Mouse (Mus musculus) MEL (cell line): ENCODE results near the gene Armc7. TPM values are rescaled to one million over a fixed set of nuclear protein-coding genes. Genes with fewer than 3 reads are reported as not detected.

Experiments
- DNase-seq: peaks from one replicate; pipeline ENCODE4 v3.0.0; 2011; ENCODE audit warnings: low read depth, low spot score
- H3K27ac ChIP-seq: 2 replicates; pipeline ENCODE4 v1.5.1; 2012; ENCODE audit warnings: low read depth, mild to moderate bottlenecking, control low read depth, low read length, moderate library complexity; ENCODE audit not compliant: control insufficient read depth
- H3K27me3 ChIP-seq, 2 experiments: fragments of 150-350 bp in 1 of 2; sonication (generic) in 1 of 2; 2 replicates each; pipeline ENCODE4 v1.6.1; 2012; ENCODE audit warnings: low read length in 2 of 2, mild to moderate bottlenecking in 2 of 2, improper control_type of control experiment in 1 of 2, moderate library complexity in 1 of 2; ENCODE audit not compliant: insufficient read depth in 2 of 2, control insufficient read depth in 1 of 2
- H3K36me3 ChIP-seq, 2 experiments: 2 replicates each; pipeline ENCODE4 v1.6.1; 2012 to 2014; ENCODE audit warnings: low read length in 2 of 2, improper control_type of control experiment in 1 of 2, inconsistent platforms in 1 of 2, mild to moderate bottlenecking in 1 of 2; ENCODE audit not compliant: insufficient read depth in 2 of 2, control insufficient read depth in 1 of 2
- H3K4me1 ChIP-seq, 2 experiments: fragments of 150-350 bp in 1 of 2; sonication (generic) in 1 of 2; 2 replicates each; pipeline ENCODE4 v1.6.1; 2012; ENCODE audit warnings: low read length in 2 of 2, improper control_type of control experiment in 1 of 2, mild to moderate bottlenecking in 1 of 2; ENCODE audit not compliant: insufficient read depth in 2 of 2, control insufficient read depth in 1 of 2
- H3K4me3 ChIP-seq, 2 experiments: fragments of 150-350 bp in 1 of 2; sonication (generic) in 1 of 2; 2 replicates each; pipeline ENCODE4 v1.5.1; 2012; ENCODE audit warnings: low read depth in 2 of 2, low read length in 2 of 2, mild to moderate bottlenecking in 2 of 2, moderate library complexity in 2 of 2, control low read depth in 1 of 2, improper control_type of control experiment in 1 of 2; ENCODE audit not compliant: control insufficient read depth in 1 of 2, insufficient read depth in 1 of 2
- H3K79me2 ChIP-seq: 2 replicates; pipeline ENCODE4 v1.6.1; 2012; ENCODE audit warnings: mild to moderate bottlenecking, low read length, moderate library complexity; ENCODE audit not compliant: control insufficient read depth, poor library complexity, insufficient read depth
- H3K9ac ChIP-seq: 2 replicates; pipeline ENCODE4 v1.6.1; 2012; ENCODE audit warnings: low read depth, mild to moderate bottlenecking, control low read depth, low read length, moderate library complexity; ENCODE audit not compliant: control insufficient read depth, poor library complexity, severe bottlenecking
- H3K9me3 ChIP-seq: fragments of 150-350 bp; sonication (generic); replicated peaks from 2 replicates; pipeline ENCODE4 v1.6.1; 2012; ENCODE audit warnings: mild to moderate bottlenecking, low read length, improper control_type of control experiment, moderate library complexity; ENCODE audit not compliant: insufficient read depth
- EP300 ChIP-seq, 2 experiments: IDR thresholded peaks; 2 replicates each; pipeline ENCODE4 v1.6.1; 2011; ENCODE audit warnings: improper control_type of control experiment in 2 of 2, low read length in 2 of 2, low read depth in 1 of 2, mild to moderate bottlenecking in 1 of 2
- ETS1 ChIP-seq: IDR thresholded peaks from 2 replicates; pipeline ENCODE4 v1.6.1; 2012; ENCODE audit warnings: low read depth, mild to moderate bottlenecking, inconsistent platforms, low read length, improper control_type of control experiment, moderate library complexity
- GABPA ChIP-seq: IDR thresholded peaks from 2 replicates; pipeline ENCODE4 v1.6.1; 2012; ENCODE audit warnings: low read depth, mild to moderate bottlenecking, inconsistent platforms, low read length, improper control_type of control experiment, moderate library complexity
- GATA1 ChIP-seq: IDR thresholded peaks from 2 replicates; pipeline ENCODE4 v1.6.1; 2011; ENCODE audit warnings: low read depth, low read length, improper control_type of control experiment
- HCFC1 ChIP-seq: IDR thresholded peaks from 2 replicates; pipeline ENCODE4 v1.6.1; 2012; ENCODE audit warnings: low read depth, mild to moderate bottlenecking, inconsistent platforms, low read length, improper control_type of control experiment, moderate library complexity
- MAFK ChIP-seq: IDR thresholded peaks from 2 replicates; pipeline ENCODE4 v1.6.1; 2011; ENCODE audit warnings: low read depth, mild to moderate bottlenecking, low read length, improper control_type of control experiment, borderline replicate concordance
- MAX ChIP-seq: IDR thresholded peaks from 2 replicates; pipeline ENCODE4 v1.6.1; 2011; ENCODE audit warnings: low read length, improper control_type of control experiment
- MEF2A ChIP-seq: IDR thresholded peaks from 2 replicates; pipeline ENCODE4 v1.6.1; 2014; ENCODE audit warnings: low read depth, mild to moderate bottlenecking, inconsistent platforms, low read length, improper control_type of control experiment; ENCODE audit not compliant: poor library complexity, insufficient replicate concordance, severe bottlenecking; ENCODE audit errors: extremely low read depth
- MXI1 ChIP-seq: IDR thresholded peaks from 2 replicates; pipeline ENCODE4 v1.6.1; 2011; ENCODE audit warnings: mild to moderate bottlenecking, low read depth, low read length, improper control_type of control experiment
- MYB ChIP-seq: IDR thresholded peaks from 2 replicates; pipeline ENCODE4 v1.6.1; 2011; ENCODE audit warnings: mild to moderate bottlenecking, low read depth, low read length, improper control_type of control experiment
- MYC ChIP-seq: IDR thresholded peaks from 2 replicates; pipeline ENCODE4 v1.6.1; 2011; ENCODE audit warnings: low read depth, mild to moderate bottlenecking, low read length, improper control_type of control experiment, moderate library complexity
- NELFE ChIP-seq: IDR thresholded peaks from 2 replicates; pipeline ENCODE4 v1.6.1; 2011; ENCODE audit warnings: low read depth, low read length, improper control_type of control experiment
- NRF1 ChIP-seq: IDR thresholded peaks from 2 replicates; pipeline ENCODE4 v1.6.1; 2014; ENCODE audit warnings: low read depth, mild to moderate bottlenecking, inconsistent platforms, low read length, improper control_type of control experiment, moderate library complexity; ENCODE audit not compliant: poor library complexity, insufficient read depth, severe bottlenecking
- POLR2AphosphoS2 ChIP-seq: IDR thresholded peaks from 2 replicates; pipeline ENCODE4 v1.6.1; 2011; ENCODE audit warnings: low read length, improper control_type of control experiment
- POLR2AphosphoS5 ChIP-seq: IDR thresholded peaks from 2 replicates; pipeline ENCODE4 v1.6.1; 2012; ENCODE audit warnings: low read depth, borderline replicate concordance, mild to moderate bottlenecking, inconsistent platforms, low read length, moderate library complexity, mixed read lengths
- RCOR1 ChIP-seq: IDR thresholded peaks from 2 replicates; pipeline ENCODE4 v1.6.1; 2012; ENCODE audit warnings: low read depth, mild to moderate bottlenecking, inconsistent platforms, low read length, improper control_type of control experiment
- SIN3A ChIP-seq: IDR thresholded peaks from 2 replicates; pipeline ENCODE4 v1.6.1; 2012; ENCODE audit warnings: low read length, improper control_type of control experiment, inconsistent platforms
- SMC3 ChIP-seq: IDR thresholded peaks from 2 replicates; pipeline ENCODE4 v1.6.1; 2011; ENCODE audit warnings: low read depth, low read length, improper control_type of control experiment
- TBP ChIP-seq: IDR thresholded peaks from 2 replicates; pipeline ENCODE4 v1.8.0; 2011; ENCODE audit warnings: low read depth, low read length, improper control_type of control experiment
- UBTF ChIP-seq: IDR thresholded peaks from 2 replicates; pipeline ENCODE4 v1.6.1; 2012; ENCODE audit warnings: low read depth, mild to moderate bottlenecking, inconsistent platforms, low read length, improper control_type of control experiment, moderate library complexity, borderline replicate concordance; ENCODE audit not compliant: insufficient read depth
- USF1 ChIP-seq: IDR thresholded peaks from 2 replicates; pipeline ENCODE4 v1.6.1; 2014; ENCODE audit warnings: low read depth, mild to moderate bottlenecking, inconsistent platforms, low read length, improper control_type of control experiment, moderate library complexity
- ZKSCAN1 ChIP-seq: IDR thresholded peaks from 2 replicates; pipeline ENCODE4 v1.6.1; 2012; ENCODE audit warnings: low read depth, mild to moderate bottlenecking, inconsistent platforms, low read length, improper control_type of control experiment, moderate library complexity
- ZMIZ1 ChIP-seq: IDR thresholded peaks from 2 replicates; pipeline ENCODE4 v1.6.1; 2012; ENCODE audit warnings: low read depth, mild to moderate bottlenecking, inconsistent platforms, low read length, improper control_type of control experiment, moderate library complexity
- polyA plus RNA-seq, 2 experiments: library from polyadenylated mRNA; stranded (reverse) in 1 of 2; unstranded in 1 of 2; fragments of >175 nt in 1 of 2; fragments of >200 nt in 1 of 2; gene quantifications; 2 replicates each; pipeline versions ENCODE4 v1.2.1 to v1.2.4; 2012; ENCODE audit warnings: low replicate concordance in 2 of 2, low read depth in 1 of 2; ENCODE audit not compliant: insufficient read length in 2 of 2, insufficient read depth in 1 of 2, missing spikeins in 1 of 2
- total RNA-seq: library from RNA; depleted of rRNA; stranded (reverse); fragments of 300-350 nt; gene quantifications from 2 replicates; pipeline ENCODE4 v1.2.3, GENCODE M21; 2012

Gene Armc7
- total and polyA plus RNA-seq, 3 experiments: 9.1 to 13.1 TPM; not detected in 1

GRCm38 (mm10) chr11:115435596-115436337 lies 39.7 kb upstream of the Armc7 start:
- no peak for DNase-seq
- no peaks in the 10 kb centered on the region for H3K79me2 ChIP-seq
- H3K27me3 ChIP-seq: no peaks in the 10 kb centered on the region
- H3K4me3 ChIP-seq: no peak overlapping the region
- no peak overlapping the region for H3K27ac ChIP-seq
- no peak for TF ChIP-seq GATA1
- no peak for TF ChIP-seq TBP
- TF ChIP-seq UBTF: no peak
- no peak for TF ChIP-seq ZMIZ1
- no peak for TF ChIP-seq MYB
- TF ChIP-seq EP300 (IDR thresholded peaks at IDR 0.05; ENCODE audit: low read depth in 1 of 2, low read length in 2 of 2): no peak
- no peak for TF ChIP-seq ZKSCAN1
- TF ChIP-seq HCFC1: no peak
- no peak overlapping the region for H3K9ac ChIP-seq
- H3K9me3 ChIP-seq: no peaks in the 10 kb centered on the region
- peaks cover 3 to 8% of the 10 kb centered on the region in 2 experiments; a peak in 3 of 4 replicates for H3K4me1 ChIP-seq
- H3K36me3 ChIP-seq: peaks cover 0 to 5% of the 10 kb centered on the region in 2 experiments; a peak in 2 of 4 replicates

GRCm38 (mm10) chr11:115437571-115438122 lies 37.8 kb upstream of the Armc7 start:
- H3K27me3 ChIP-seq: no peaks in the 10 kb centered on the region

More at GRCm38 (mm10) chr11:115437571-115438122, 37.8 kb upstream of the Armc7 start:
- TF ChIP-seq MAFK (peak; percentile 95), GATA1 (peak; percentile 40; the same call in 1 of the 2 replicates), POLR2AphosphoS5 (no peak), MAX (peak; percentile 44; the same call in 1 of the 2 replicates), MYC (0 out of 2 replicates have a peak, but pooled peaks have one; percentile 19), MYB (no peak), EP300 (IDR thresholded peaks at IDR 0.05; ENCODE audit: low read depth in 1 of 2, low read length in 2 of 2) (peak; percentile 59 to 62), ZKSCAN1 (no peak), NRF1 (0 out of 2 replicates have a peak, but pooled peaks have one; percentile 21), SMC3 (0 out of 2 replicates have a peak, but pooled peaks have one; percentile 2), RCOR1 (0 out of 2 replicates have a peak, but pooled peaks have one; percentile 32), GABPA (peak; percentile 92), USF1 (no peak), NELFE (no peak), MEF2A (no peak), MXI1 (peak; percentile 51; the same call in 1 of the 2 replicates), SIN3A (peak; percentile 68), ETS1 (peak; percentile 73), POLR2AphosphoS2 (no peak)
- H3K4me1 ChIP-seq: peaks cover 3 to 8% of the 10 kb centered on the region in 2 experiments; a peak in 3 of 4 replicates
- no peaks in the 10 kb centered on the region for H3K9me3 ChIP-seq
- H3K79me2 ChIP-seq: no peaks in the 10 kb centered on the region
- DNase-seq: peak; percentile 80
- H3K27ac ChIP-seq: no peak overlapping the region; the same call in 1 of the 2 replicates
- peaks cover 0 to 5% of the 10 kb centered on the region in 2 experiments; a peak in 2 of 4 replicates for H3K36me3 ChIP-seq
- no peak overlapping the region for H3K4me3 ChIP-seq
- no peak overlapping the region for H3K9ac ChIP-seq
